Mouse (Mus musculus) neural tube, embryonic 14.5 days (tissue): ENCODE measurements at regions not wholly inside any gene's neighbourhood (a gene's known extent, or its start where the extent isn't known, plus 50 kb on each side); places are given as distances from the start of the nearest gene placed in this dataset.
A peak's percentile ranks its signal among the peaks of the same experiment; 100 is the strongest.

Experiments
- ATAC-seq: fragments of 200-750 bp; cut with Nextera tagmentation; 2 replicates; pipeline ENCODE4 v1.8.0; 2017; ENCODE audit warnings: low read depth, mild to moderate bottlenecking, moderate TSS enrichment, moderate library complexity
- H3K27ac ChIP-seq: fragments of 300-500 bp; sonication (generic); 2 replicates; pipeline ENCODE4 v1.5.1; 2014; ENCODE audit warnings: low read depth, mild to moderate bottlenecking, control low read depth, low read length, moderate library complexity, mixed read lengths
- H3K27me3 ChIP-seq: fragments of 300-500 bp; sonication (generic); 2 replicates; pipeline ENCODE4 v1.6.1; 2014; ENCODE audit warnings: low read length; ENCODE audit not compliant: control insufficient read depth, insufficient read depth
- H3K36me3 ChIP-seq: fragments of 300-500 bp; sonication (generic); 2 replicates; pipeline ENCODE4 v1.6.1; 2014; ENCODE audit warnings: low read length, mixed read lengths; ENCODE audit not compliant: control insufficient read depth, insufficient read depth
- H3K4me1 ChIP-seq: fragments of 300-500 bp; sonication (generic); 2 replicates; pipeline ENCODE4 v1.6.1; 2014; ENCODE audit warnings: low read length; ENCODE audit not compliant: control insufficient read depth, insufficient read depth
- H3K4me2 ChIP-seq: fragments of 300-500 bp; sonication (generic); 2 replicates; pipeline ENCODE4 v1.6.1; 2014; ENCODE audit warnings: mild to moderate bottlenecking, low read depth, low read length, control low read depth
- H3K4me3 ChIP-seq: fragments of 300-500 bp; sonication (generic); 2 replicates; pipeline ENCODE4 v1.5.1; 2014; ENCODE audit warnings: low read depth, low read length, control low read depth, mixed read lengths
- H3K9ac ChIP-seq: fragments of 300-500 bp; sonication (generic); replicated peaks from 2 replicates; pipeline ENCODE4 v1.6.1; 2014; ENCODE audit warnings: low read depth, mild to moderate bottlenecking, control low read depth, low read length, mixed read lengths
- H3K9me3 ChIP-seq: fragments of 300-500 bp; sonication (generic); 2 replicates; pipeline ENCODE4 v1.6.1; 2016; ENCODE audit warnings: low read length; ENCODE audit not compliant: control insufficient read depth
- WGBS: fragments of 180-500 bp; shearing (Covaris S2); extraction: QIAGEN DNeasy Blood & Tissue Kit; methylation state at CpG from one replicate; pipeline ENCODE4 v1.1.7; 2014; 5-methylcytosine and 5-hydroxymethylcytosine counted together

DNA sequence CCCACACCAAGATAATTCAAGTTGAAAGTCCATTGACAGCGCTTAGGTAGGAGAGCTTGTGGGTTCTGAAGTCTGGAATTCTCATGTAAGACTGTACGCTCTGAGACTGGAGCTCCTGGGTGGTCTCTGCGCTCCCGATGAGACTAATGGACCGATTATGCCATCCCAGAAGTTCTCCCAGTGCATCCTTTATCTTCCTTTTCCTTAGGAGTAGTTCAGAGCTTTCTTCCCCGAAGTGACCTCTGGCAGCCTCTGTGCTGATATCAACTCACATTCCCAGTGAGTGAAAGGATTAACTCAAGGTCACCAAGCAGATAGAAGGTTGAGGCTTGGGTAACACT lies 320.7 kb upstream of the Jarid2 start:
- WGBS: 79% methylated on average over 6 of the region's 6 CpGs
- Histone ChIP-seq H3K9ac (no peak overlapping the region), H3K4me1 (no peaks in the 10 kb centered on the region), H3K4me2 (no peak overlapping the region), H3K9me3 (no peaks in the 10 kb centered on the region), H3K27me3 (no peaks in the 10 kb centered on the region), H3K4me3 (no peak overlapping the region), H3K27ac (no peak overlapping the region), H3K36me3 (no peaks in the 10 kb centered on the region)
- no peak for ATAC-seq

DNA sequence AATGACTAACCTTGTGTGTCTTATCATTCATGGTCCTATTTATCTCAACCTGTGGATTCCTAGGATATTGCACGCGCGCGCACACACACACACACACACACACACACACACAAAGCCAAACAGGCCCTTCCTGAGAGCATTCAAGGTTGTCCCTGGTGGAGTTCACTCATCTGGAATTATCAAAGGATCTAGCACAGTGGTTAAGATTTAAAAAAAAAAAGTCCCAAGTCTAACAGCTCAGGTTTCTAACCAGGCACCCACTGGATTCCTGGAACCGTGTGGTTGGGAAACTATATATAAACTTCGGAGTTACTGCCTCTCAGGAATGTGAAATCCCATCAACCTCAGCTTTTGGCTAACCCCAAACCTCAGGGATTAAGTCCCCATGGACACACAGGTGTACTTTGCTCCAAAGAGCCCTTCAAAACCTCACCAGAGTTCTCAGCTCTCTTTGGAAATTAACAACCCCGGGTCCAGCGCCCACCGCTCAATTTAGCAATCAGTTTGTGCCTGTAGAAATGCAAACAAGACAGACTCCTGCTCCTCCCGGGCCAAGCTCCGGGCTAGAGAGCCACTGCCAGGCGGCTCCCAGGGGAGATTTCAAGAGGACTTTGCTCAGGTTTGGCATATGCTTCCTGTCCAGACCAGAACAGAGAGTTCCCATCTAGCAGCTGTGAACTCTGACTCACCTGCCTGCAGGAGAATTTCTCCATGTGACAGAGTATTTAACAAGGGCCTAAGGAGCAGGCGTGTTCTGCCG lies 320.1 kb upstream of the Jarid2 start:
- Histone ChIP-seq H3K27me3 (no peaks in the 10 kb centered on the region), H3K4me3 (no peak overlapping the region), H3K36me3 (no peaks in the 10 kb centered on the region), H3K27ac (no peak overlapping the region), H3K9me3 (no peaks in the 10 kb centered on the region), H3K9ac (no peak overlapping the region), H3K4me2 (no peak overlapping the region), H3K4me1 (no peaks in the 10 kb centered on the region)
- no peak for ATAC-seq
- 70% methylated on average over 14 of the region's 14 CpGs for WGBS

DNA sequence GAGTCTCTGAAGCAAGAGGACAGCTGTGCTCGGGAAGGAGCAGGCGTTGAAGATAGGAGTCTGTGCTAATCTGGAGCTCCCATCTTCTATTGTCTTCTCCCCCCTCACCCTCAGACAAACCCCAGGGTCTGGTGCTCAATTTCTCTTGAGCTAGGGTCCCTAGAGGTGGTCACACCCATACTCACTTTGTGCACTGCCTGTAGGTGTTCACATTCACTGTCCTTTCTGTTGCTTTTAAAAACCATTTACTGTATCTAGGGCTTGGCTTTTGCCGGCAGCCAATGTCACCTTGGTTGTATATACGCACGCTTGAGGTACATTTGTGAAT lies 319.6 kb upstream of the Jarid2 start:
- Histone ChIP-seq H3K27ac (no peak overlapping the region), H3K9me3 (no peaks in the 10 kb centered on the region), H3K27me3 (no peaks in the 10 kb centered on the region), H3K4me2 (no peak overlapping the region), H3K4me1 (no peaks in the 10 kb centered on the region), H3K9ac (no peak overlapping the region), H3K4me3 (no peak overlapping the region), H3K36me3 (no peaks in the 10 kb centered on the region)
- ATAC-seq: no peak
- 81% methylated on average over 5 of the region's 5 CpGs for WGBS

DNA sequence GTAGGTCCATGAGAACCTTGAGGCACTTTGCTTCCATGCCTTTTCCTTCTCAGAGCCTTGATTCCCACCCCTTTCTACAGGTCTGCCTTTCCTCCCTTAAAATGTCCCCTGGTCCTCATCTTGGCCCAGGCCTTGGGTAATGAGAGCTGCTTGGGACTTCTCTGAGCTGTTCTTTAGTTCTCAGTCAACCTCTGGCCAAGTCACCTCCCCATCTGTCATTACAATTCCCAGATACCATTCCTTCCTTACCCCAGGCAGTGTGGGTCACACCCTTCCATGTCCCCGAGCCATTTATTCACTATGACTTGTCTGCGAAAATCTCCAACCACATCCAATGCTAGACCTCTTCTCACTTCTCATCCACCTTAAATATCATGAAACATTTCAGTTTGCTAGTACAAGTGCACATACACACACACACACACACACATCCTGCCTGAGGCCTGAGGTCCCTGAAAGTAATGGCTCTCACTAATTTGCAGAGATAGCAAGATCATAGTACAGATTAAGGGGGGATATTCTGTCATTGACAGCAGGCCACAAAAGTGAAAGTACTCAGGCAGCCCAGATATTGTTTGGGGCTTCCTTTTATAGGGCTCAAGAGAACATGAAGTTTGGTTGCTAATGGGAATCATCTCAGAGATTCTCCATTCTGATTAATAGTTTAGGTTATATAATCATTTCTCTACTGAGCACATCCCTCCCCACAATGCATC lies 317.3 kb upstream of the Jarid2 start:
- Histone ChIP-seq H3K9ac (no peak overlapping the region), H3K27ac (no peak overlapping the region), H3K27me3 (no peaks in the 10 kb centered on the region), H3K36me3 (no peaks in the 10 kb centered on the region), H3K4me1 (no peaks in the 10 kb centered on the region), H3K9me3 (no peaks in the 10 kb centered on the region), H3K4me3 (no peak overlapping the region), H3K4me2 (no peak overlapping the region)
- ATAC-seq: no peak
- 97% methylated on average over 2 of the region's 2 CpGs for WGBS

DNA sequence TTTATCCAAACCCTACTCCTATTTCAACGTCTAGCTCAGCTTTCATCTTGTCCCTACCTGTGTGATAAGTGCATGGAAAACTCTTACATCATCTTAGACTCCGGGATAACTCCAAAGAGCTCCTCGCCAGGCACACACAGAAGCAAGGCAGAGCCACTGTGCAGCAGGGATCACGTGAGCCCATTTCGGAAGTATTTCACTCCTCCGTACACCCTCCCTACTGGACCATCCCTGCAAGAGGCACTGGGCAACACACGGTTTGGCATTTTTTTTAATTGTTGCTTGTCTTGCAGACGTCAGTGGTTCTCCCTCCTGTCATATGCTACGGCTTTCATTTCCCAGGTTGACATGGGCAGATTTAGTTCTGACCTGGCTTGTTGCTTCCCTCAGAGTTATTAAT lies 316.0 kb upstream of the Jarid2 start:
- no peaks in the 10 kb centered on the region for H3K36me3 ChIP-seq
- WGBS: 78% methylated on average over 9 of the region's 9 CpGs
- H3K9me3 ChIP-seq: no peaks in the 10 kb centered on the region
- ATAC-seq: no peak
- no peak overlapping the region for H3K27ac ChIP-seq
- H3K27me3 ChIP-seq: no peaks in the 10 kb centered on the region
- H3K4me2 ChIP-seq: no peak overlapping the region
- no peaks in the 10 kb centered on the region for H3K4me1 ChIP-seq
- no peak overlapping the region for H3K9ac ChIP-seq
- H3K4me3 ChIP-seq: no peak overlapping the region

DNA sequence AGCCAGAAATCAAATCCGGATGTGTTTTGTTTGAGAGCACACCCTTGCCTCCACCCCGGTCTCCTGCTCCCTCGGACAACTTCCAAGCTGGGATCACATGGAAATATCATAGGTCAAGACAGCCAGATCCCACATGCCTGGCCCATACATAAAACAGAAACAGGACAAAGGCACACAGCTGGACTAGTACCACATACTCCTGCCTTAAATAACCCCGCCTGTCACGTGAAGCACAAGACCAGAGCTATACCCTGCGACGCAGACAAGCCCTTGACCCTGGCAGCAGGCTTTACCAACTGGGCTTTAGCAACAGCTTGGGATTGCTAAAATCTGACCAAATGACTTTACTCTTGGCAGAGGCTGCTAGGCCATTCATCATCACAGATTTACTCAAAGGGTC lies 313.3 kb upstream of the Jarid2 start:
- 61% methylated on average over 7 of the region's 7 CpGs for WGBS
- H3K4me1 ChIP-seq: peaks cover 10% of the 10 kb centered on the region; the same call in 1 of the 2 replicates

DNA sequence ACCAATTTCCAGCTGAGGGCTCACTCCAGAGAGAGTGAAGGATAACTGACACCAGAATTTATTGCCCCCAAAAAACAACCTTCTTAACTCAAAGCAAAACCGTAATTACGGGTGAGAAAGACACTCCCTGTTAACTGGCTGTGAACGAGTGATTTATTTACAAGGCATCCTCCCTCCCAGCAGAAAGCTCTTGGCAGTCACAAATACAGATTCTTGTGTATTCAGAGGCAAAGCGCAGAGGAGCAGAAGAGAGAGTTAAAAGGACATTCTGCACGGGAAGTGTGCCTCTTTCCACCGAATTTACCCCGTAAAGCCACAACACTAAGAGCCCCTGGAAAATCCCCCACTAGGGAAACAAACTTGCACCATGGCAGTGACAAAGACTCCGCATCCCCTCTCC lies 312.3 kb upstream of the Jarid2 start:
- Histone ChIP-seq H3K36me3 (no peaks in the 10 kb centered on the region), H3K4me1 (peaks cover 10% of the 10 kb centered on the region; the same call in 1 of the 2 replicates), H3K27ac (no peak overlapping the region), H3K27me3 (no peaks in the 10 kb centered on the region), H3K4me3 (no peak overlapping the region), H3K4me2 (no peak overlapping the region), H3K9me3 (no peaks in the 10 kb centered on the region), H3K9ac (no peak overlapping the region)
- peak; percentile 41; the same call in 1 of the 2 replicates for ATAC-seq
- 3% methylated on average over 8 of the region's 8 CpGs for WGBS

More for the DNA sequence above, 313.3 kb upstream of the Jarid2 start:
- no peaks in the 10 kb centered on the region for H3K27me3 ChIP-seq
- no peaks in the 10 kb centered on the region for H3K9me3 ChIP-seq
- H3K36me3 ChIP-seq: no peaks in the 10 kb centered on the region
- H3K4me2 ChIP-seq: no peak overlapping the region
- no peak overlapping the region for H3K9ac ChIP-seq
- ATAC-seq: no peak
- no peak overlapping the region for H3K27ac ChIP-seq
- no peak overlapping the region for H3K4me3 ChIP-seq

DNA sequence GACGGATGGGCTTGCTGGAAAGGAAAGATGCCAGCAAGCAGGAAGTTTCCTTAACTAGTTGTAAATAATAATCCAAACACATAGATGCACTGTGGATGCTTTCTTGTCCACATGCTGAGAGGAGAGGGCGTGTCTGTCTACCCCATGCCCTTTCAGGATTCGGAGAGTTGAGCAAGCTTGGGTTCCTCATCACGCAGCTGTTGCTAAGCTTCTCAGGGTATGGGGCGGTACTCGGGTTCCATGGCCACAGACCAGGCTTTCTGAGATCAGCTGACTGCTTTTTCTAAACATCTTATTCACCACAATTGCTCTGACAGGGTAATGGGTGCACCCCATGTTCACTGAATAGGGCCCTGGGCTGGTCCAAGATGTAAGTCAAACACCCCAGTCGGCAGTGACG lies 310.2 kb upstream of the Jarid2 start:
- WGBS: 73% methylated on average over 8 of the region's 8 CpGs
- ATAC-seq: no peak

DNA sequence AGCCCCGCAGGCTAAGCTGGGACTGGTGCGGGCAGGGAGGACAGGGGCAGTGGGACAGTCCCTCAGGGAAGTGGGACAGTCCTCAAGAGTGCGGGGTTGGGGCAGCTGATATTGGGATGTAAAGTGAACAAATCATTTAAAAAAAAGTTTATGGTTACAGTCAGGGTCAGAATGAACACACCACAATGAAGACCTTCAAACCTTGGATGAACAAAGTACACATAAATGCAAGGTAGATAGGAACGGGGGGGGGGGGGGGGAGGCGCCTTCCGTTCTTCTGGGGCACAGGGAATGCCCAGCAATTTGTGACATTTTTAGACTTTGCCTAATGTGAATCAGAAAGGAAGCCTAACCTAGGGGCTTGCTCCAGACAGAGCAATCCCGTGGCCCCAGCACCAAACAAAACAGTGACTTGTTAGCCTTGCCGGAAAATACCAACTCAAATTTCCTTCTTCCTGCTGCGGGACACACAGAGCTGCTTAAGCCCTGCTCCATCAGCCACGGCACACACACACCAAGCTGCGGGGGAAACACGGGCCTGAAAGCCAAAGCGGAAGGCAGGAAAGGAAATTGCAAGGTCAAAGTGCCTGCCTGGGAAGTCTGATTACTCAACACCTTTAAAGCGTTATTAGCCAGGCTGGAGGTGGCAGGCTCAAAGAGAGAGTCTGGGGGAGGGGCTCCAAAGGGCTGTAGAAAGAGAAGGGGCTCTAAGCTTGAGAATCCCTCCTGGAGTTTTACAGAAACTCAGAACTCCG lies 309.6 kb upstream of the Jarid2 start:
- H3K4me1 ChIP-seq: peaks cover 10% of the 10 kb centered on the region; the same call in 1 of the 2 replicates
- H3K27ac ChIP-seq: no peak overlapping the region
- H3K27me3 ChIP-seq: no peaks in the 10 kb centered on the region
- 19% methylated on average over 14 of the region's 15 CpGs for WGBS
- H3K9ac ChIP-seq: no peak overlapping the region
- no peaks in the 10 kb centered on the region for H3K36me3 ChIP-seq
- peak overlapping the region; percentile 26; the same call in 1 of the 2 replicates for H3K4me2 ChIP-seq
- H3K4me3 ChIP-seq: no peak overlapping the region
- no peak for ATAC-seq
- H3K9me3 ChIP-seq: no peaks in the 10 kb centered on the region

More for the DNA sequence above, 310.2 kb upstream of the Jarid2 start:
- Histone ChIP-seq H3K36me3 (no peaks in the 10 kb centered on the region), H3K4me2 (no peak overlapping the region), H3K27ac (no peak overlapping the region), H3K4me3 (no peak overlapping the region), H3K4me1 (peaks cover 10% of the 10 kb centered on the region; the same call in 1 of the 2 replicates), H3K27me3 (no peaks in the 10 kb centered on the region), H3K9ac (no peak overlapping the region), H3K9me3 (no peaks in the 10 kb centered on the region)
